ENCODE assay signal across 8 mouse cellular contexts in genomic region chr8:119466105-119466504, GRCm38 (mm10). TPM values are rescaled to one million over a fixed set of nuclear protein-coding genes. Genes with fewer than 3 reads are reported as not detected.
A peak's percentile ranks its signal among the peaks of the same experiment; 100 is the strongest.
DNase-seq lines count a peak whose midpoint lies in the region; ATAC-seq lines count a peak whose summit lies in the region.

No protein-coding gene starts in this region.

- no peak overlapping the region for H3K27ac ChIP-seq in kidney, embryonic 15.5 days
- H3K27ac ChIP-seq in hindbrain, embryonic 10.5 days, result peak overlapping the region; percentile 46
- H3K27ac ChIP-seq in limb, embryonic 11.5 days (replicated peaks; ENCODE audit: low read depth, low read length), result no peak overlapping the region

- H3K4me1 ChIP-seq in kidney, embryonic 15.5 days, result peaks cover 37% of the 10 kb centered on the region
- H3K4me1 ChIP-seq in hindbrain, embryonic 10.5 days (replicated peaks), result peaks cover 46% of the 10 kb centered on the region
- peaks cover 8% of the 10 kb centered on the region for H3K4me1 ChIP-seq in limb, embryonic 11.5 days (ENCODE audit: control insufficient read depth, insufficient read depth, low read length)

- H3K9me3 ChIP-seq in kidney, embryonic 15.5 days (replicated peaks), result no peaks in the 10 kb centered on the region
- no peaks in the 10 kb centered on the region for H3K9me3 ChIP-seq in hindbrain, embryonic 10.5 days
- no peaks in the 10 kb centered on the region for H3K9me3 ChIP-seq in limb, embryonic 11.5 days (ENCODE audit: control insufficient read depth, low read length)

- 1% methylated on average over 18 of the region's 18 CpGs for WGBS in kidney, embryonic 15.5 days
- under 1% methylated on average over 18 of the region's 18 CpGs for WGBS in hindbrain, embryonic 10.5 days
- under 1% methylated on average over 18 of the region's 18 CpGs for WGBS in limb, embryonic 11.5 days

- no peak for DNase-seq in kidney, postnatal 25 days
- DNase-seq in embryo, embryonic 10 days (ENCODE audit: low spot score), result peak; percentile 59
- peak; percentile 38 for DNase-seq in hindbrain, embryonic 10.5 days (ENCODE audit: low spot score)
- DNase-seq in limb, embryonic 11.5 days (ENCODE audit: low spot score), result peak; percentile 52
- peak; percentile 83 to 92 for DNase-seq in right cerebral cortex, postnatal 10 days (ENCODE audit: low spot score in 2 of 2)
- no peak for DNase-seq in adrenal gland, postnatal 25 days

- peak; percentile 82 for ATAC-seq in kidney, embryonic 15.5 days (replicated peaks; ENCODE audit: low FRiP score)
- ATAC-seq in limb, embryonic 11.5 days (ENCODE audit: insufficient number of reproducible peaks, low FRiP score, low TSS enrichment, low read depth), result no peak
- no peak for ATAC-seq in activated CD4-positive, CD25-positive, alpha-beta regulatory T cell, adult 4 months

- peaks cover 21% of the 10 kb centered on the region for H3K27me3 ChIP-seq in kidney, embryonic 15.5 days
- peaks cover 59% of the 10 kb centered on the region for H3K27me3 ChIP-seq in hindbrain, embryonic 10.5 days (ENCODE audit: insufficient read depth, poor library complexity, severe bottlenecking)
- H3K27me3 ChIP-seq in limb, embryonic 11.5 days (ENCODE audit: control insufficient read depth, insufficient read depth, low read length), result peaks cover 21% of the 10 kb centered on the region

- H3K4me3 ChIP-seq in kidney, embryonic 15.5 days (replicated peaks), result peak overlapping the region; percentile 19
- peak overlapping the region; percentile 36 for H3K4me3 ChIP-seq in hindbrain, embryonic 10.5 days
- H3K4me3 ChIP-seq in limb, embryonic 11.5 days (ENCODE audit: low read depth, low read length), result no peak overlapping the region

- no peak overlapping the region for H3K9ac ChIP-seq in kidney, embryonic 15.5 days
- H3K9ac ChIP-seq in limb, embryonic 11.5 days (ENCODE audit: low read length), result no peak overlapping the region

- H3K36me3 ChIP-seq in kidney, embryonic 15.5 days, result no peaks in the 10 kb centered on the region
- no peaks in the 10 kb centered on the region for H3K36me3 ChIP-seq in hindbrain, embryonic 10.5 days
- H3K36me3 ChIP-seq in limb, embryonic 11.5 days (ENCODE audit: control insufficient read depth, insufficient read depth, low read length), result no peaks in the 10 kb centered on the region

- peak overlapping the region; percentile 54 for H3K4me2 ChIP-seq in kidney, embryonic 15.5 days
- peak overlapping the region; percentile 36 for H3K4me2 ChIP-seq in limb, embryonic 11.5 days (ENCODE audit: low read depth, severe bottlenecking)

RNA-seq across cellular contexts. Expression of gene Necab2, which starts 19.6 kb away (rescaled TPM):
- polyA plus RNA-seq in kidney, embryonic 15.5 days (2015; fragmentation: Nextera tagmentation; extraction: Ambion mirVana), result 2.3 and 3.3 TPM in 2 replicates
- polyA plus RNA-seq in hindbrain, embryonic 10.5 days (2016; fragmentation: Nextera tagmentation; extraction: Ambion mirVana), result 9.0 and 14.0 TPM in 2 replicates
- polyA plus RNA-seq in limb, embryonic 11.5 days (2014; fragmentation: Nextera tagmentation; extraction: Ambion mirVana), result 2.8 and 3.2 TPM in 2 replicates
- not detected for polyA plus RNA-seq in activated CD4-positive, CD25-positive, alpha-beta regulatory T cell, adult 4 months (2017; shearing (Covaris generic))
- 6.5 and 7.0 TPM in 2 replicates for total RNA-seq in adrenal gland, postnatal 25 days (2021)

RNA-seq across cellular contexts. Expression of gene Osgin1, which starts 32.2 kb away (rescaled TPM):
- 2.0 and 3.5 TPM in 2 replicates for polyA plus RNA-seq in kidney, embryonic 15.5 days (2015; fragmentation: Nextera tagmentation; extraction: Ambion mirVana)
- polyA plus RNA-seq in hindbrain, embryonic 10.5 days (2016; fragmentation: Nextera tagmentation; extraction: Ambion mirVana), result 0.30 and 0.36 TPM in 2 replicates
- 0.20 and 0.37 TPM in 2 replicates for polyA plus RNA-seq in limb, embryonic 11.5 days (2014; fragmentation: Nextera tagmentation; extraction: Ambion mirVana)
- 10 to 100 TPM in 1 of 2 experiments, 1 to 10 TPM in 1; 8.0 to 18.6 TPM for polyA plus RNA-seq in activated CD4-positive, CD25-positive, alpha-beta regulatory T cell, adult 4 months (2017; shearing (Covaris generic))
- total RNA-seq in adrenal gland, postnatal 25 days (2021), result 73.4 and 110 TPM in 2 replicates

RNA-seq across cellular contexts. Expression of gene Slc38a8, which starts 35.4 kb away (rescaled TPM):
- polyA plus RNA-seq in kidney, embryonic 15.5 days (2015; fragmentation: Nextera tagmentation; extraction: Ambion mirVana), result 0.08 TPM in 1 of 2 replicates, not detected in the other
- polyA plus RNA-seq in hindbrain, embryonic 10.5 days (2016; fragmentation: Nextera tagmentation; extraction: Ambion mirVana), result 1.4 TPM in 1 of 2 replicates, not detected in the other
- not detected in 2 replicates for polyA plus RNA-seq in limb, embryonic 11.5 days (2014; fragmentation: Nextera tagmentation; extraction: Ambion mirVana)
- not detected for polyA plus RNA-seq in activated CD4-positive, CD25-positive, alpha-beta regulatory T cell, adult 4 months (2017; shearing (Covaris generic))
- total RNA-seq in adrenal gland, postnatal 25 days (2021), result not detected in 2 replicates

Comparison
In these comparisons a context has a peak if more than half of its experiments do, and no peak if none do; other contexts are left out.
1. DNase-seq: peak in embryo, embryonic 10 days (single experiment), hindbrain, embryonic 10.5 days (single experiment), limb, embryonic 11.5 days (single experiment) and right cerebral cortex, postnatal 10 days (2 of 2); none in kidney, postnatal 25 days (0 of 2) and adrenal gland, postnatal 25 days (single experiment).